Mouse (Mus musculus) layer of hippocampus, postnatal 10 days (tissue): ENCODE data around the gene Ramp2. TPM values are rescaled to one million over a fixed set of nuclear protein-coding genes. Genes with fewer than 3 reads are reported as not detected.

Experiments used
- total RNA-seq, 2 experiments: library from RNA; stranded (reverse); gene quantifications; 2 replicates each; pipeline ENCODE4 v1.2.3; 2021

Gene Ramp2
- total RNA-seq, 2 experiments from 2014 or later = 69.6 to 70.0 TPM

Other genes starting within 250 kb of the Ramp2 start
- 100 to 1,000 TPM; 424 to 431 TPM for gene Atp6v0a1, start 236.6 kb upstream of the Ramp2 start, total RNA-seq
- 1 to 10 TPM; 8.6 to 9.9 TPM for gene Naglu, start 176.0 kb upstream of the Ramp2 start, total RNA-seq
- gene Hsd17b1, start 167.6 kb upstream of the Ramp2 start, total RNA-seq = under 1 TPM; 0.33 to 0.37 TPM
- 10 to 100 TPM; 32.9 to 37.7 TPM for gene Coasy, start 163.5 kb upstream of the Ramp2 start, total RNA-seq
- gene Mlx, start 158.8 kb upstream of the Ramp2 start, total RNA-seq = 10 to 100 TPM; 39.2 to 50.3 TPM
- gene Psmc3ip, start 150.6 kb upstream of the Ramp2 start, total RNA-seq = 1 to 10 TPM; 5.8 to 7.0 TPM
- 10 to 100 TPM; 51.5 to 58.8 TPM for gene Retreg3, start 126.1 kb upstream of the Ramp2 start, total RNA-seq
- gene Tubg1, start 126.1 kb upstream of the Ramp2 start, total RNA-seq = 10 to 100 TPM; 43.1 to 47.3 TPM
- 10 to 100 TPM; 31.7 to 41.4 TPM for gene Tubg2, start 90.1 kb upstream of the Ramp2 start, total RNA-seq
- gene Cntnap1, start 75.5 kb upstream of the Ramp2 start, total RNA-seq = 10 to 100 TPM; 59.0 to 61.4 TPM
- gene Plekhh3, start 74.7 kb upstream of the Ramp2 start, total RNA-seq = 10 to 100 TPM; 13.2 to 13.4 TPM
- not detected for gene Ccr10, start 70.6 kb upstream of the Ramp2 start, total RNA-seq
- gene Ezh1, start 19.6 kb upstream of the Ramp2 start, total RNA-seq = 10 to 100 TPM; 27.9 to 30.9 TPM
- 10 to 100 TPM; 78.4 to 81.9 TPM for gene Vps25, start 7.7 kb downstream of the Ramp2 start, total RNA-seq
- 1 to 10 TPM; 3.4 to 4.5 TPM for gene Wnk4, start 14.5 kb downstream of the Ramp2 start, total RNA-seq
- under 1 TPM; 0.37 to 0.56 TPM for gene Cntd1, start 33.0 kb downstream of the Ramp2 start, total RNA-seq
- gene Coa3, start 33.1 kb downstream of the Ramp2 start, total RNA-seq = 10 to 100 TPM; 92.7 to 93.1 TPM
- gene Becn1, start 56.3 kb downstream of the Ramp2 start, total RNA-seq = 100 to 1,000 TPM; 173 to 195 TPM
- 100 to 1,000 TPM in 1 of 2 experiments, 10 to 100 TPM in 1; 96.6 to 106 TPM for gene Psme3, start 70.2 kb downstream of the Ramp2 start, total RNA-seq
- 1 to 10 TPM; 4.8 TPM for gene Aoc2, start 79.0 kb downstream of the Ramp2 start, total RNA-seq
- 1 to 10 TPM; 1.7 to 1.8 TPM for gene Aoc3, start 84.6 kb downstream of the Ramp2 start, total RNA-seq
- gene G6pc, start 121.5 kb downstream of the Ramp2 start, total RNA-seq = not detected
- 10 to 100 TPM; 51.0 to 57.2 TPM for gene Aarsd1, start 171.6 kb downstream of the Ramp2 start, total RNA-seq
- 1 to 10 TPM; 4.1 to 4.5 TPM for gene Gm27029, start 178.8 kb downstream of the Ramp2 start, total RNA-seq
- 10 to 100 TPM; 24.4 to 26.4 TPM for gene Rundc1, start 179.1 kb downstream of the Ramp2 start, total RNA-seq
- gene Ptges3l, start 179.3 kb downstream of the Ramp2 start, total RNA-seq = 1 to 10 TPM; 1.3 to 1.9 TPM
- gene Rpl27, start 196.3 kb downstream of the Ramp2 start, total RNA-seq = 10 to 100 TPM; 66.9 to 67.8 TPM
- gene Ifi35, start 202.4 kb downstream of the Ramp2 start, total RNA-seq = 1 to 10 TPM; 2.2 to 2.5 TPM
- 100 to 1,000 TPM; 166 to 176 TPM for gene Rnd2, start 219.0 kb downstream of the Ramp2 start, total RNA-seq
- gene Vat1, start 220.2 kb downstream of the Ramp2 start, total RNA-seq = 10 to 100 TPM; 67.0 to 77.7 TPM